Mouse (Mus musculus) embryonic fibroblast, embryonic 13.5 days (primary cell): ENCODE results near the gene Cryge.

ENCODE experiments used
- CTCF ChIP-seq: IDR thresholded peaks from 2 replicates; pipeline ENCODE4 v1.5.1; 2011; ENCODE audit warnings: mild to moderate bottlenecking, control low read depth, low read length, moderate library complexity, borderline replicate concordance; ENCODE audit not compliant: insufficient read depth
- POLR2A ChIP-seq: IDR thresholded peaks from 2 replicates; pipeline ENCODE4 v1.6.1; 2011; ENCODE audit warnings: low read depth, mild to moderate bottlenecking, control low read depth, low read length, moderate library complexity

- TF ChIP-seq CTCF (no peak), POLR2A (no peak)
These were observed 18.3 kb downstream of the Cryge start, which contains the start of gene Akr1cl for GRCm38 (mm10) chr1:65032641-65033040.
